Mouse (Mus musculus) heart, postnatal 10 days (tissue): ENCODE measurements around the gene Vsig10. TPM values are rescaled to one million over a fixed set of nuclear protein-coding genes. Genes with fewer than 3 reads are reported as not detected.

Experiments used
- DNase-seq, 2 experiments: peaks; one replicate each; pipeline ENCODE4 v3.0.0; 2021
- intact Hi-C: fragments of 180-260 bp; cut with DNase I; formaldehyde crosslinking; loops from one replicate; pipeline ENCODE4 v1.15.1; 2025
- total RNA-seq, 2 experiments: library from RNA; stranded (reverse); gene quantifications; 2 replicates each; pipeline ENCODE4 v1.2.3; 2021

The Vsig10 gene
- total RNA-seq, 2 experiments from 2014 or later = 12.8 to 17.4 TPM

DNA sequence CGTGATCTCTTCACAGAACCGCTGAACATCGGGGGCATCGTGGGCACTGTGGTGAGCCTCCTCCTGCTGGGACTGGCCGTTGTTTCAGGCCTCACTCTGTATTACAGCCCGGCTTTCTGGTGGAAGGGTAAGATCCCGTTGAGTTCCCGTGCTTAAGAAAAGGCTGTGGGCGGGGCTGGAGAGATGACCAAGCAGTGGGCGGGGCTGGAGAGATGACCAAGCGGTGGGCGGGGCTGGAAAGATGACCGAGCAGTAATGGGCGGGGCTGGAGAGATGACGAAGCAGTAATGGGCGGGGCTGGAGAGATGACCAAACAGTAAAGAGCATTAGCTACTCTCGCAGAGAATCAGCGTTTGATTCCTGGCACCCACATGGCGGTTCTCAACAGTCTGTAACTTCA, 29.4 kb downstream of the Vsig10 start:
- DNase-seq = peak in 1 of 2 experiments; percentile 53
- intact Hi-C loops = no loop called here

DNA sequence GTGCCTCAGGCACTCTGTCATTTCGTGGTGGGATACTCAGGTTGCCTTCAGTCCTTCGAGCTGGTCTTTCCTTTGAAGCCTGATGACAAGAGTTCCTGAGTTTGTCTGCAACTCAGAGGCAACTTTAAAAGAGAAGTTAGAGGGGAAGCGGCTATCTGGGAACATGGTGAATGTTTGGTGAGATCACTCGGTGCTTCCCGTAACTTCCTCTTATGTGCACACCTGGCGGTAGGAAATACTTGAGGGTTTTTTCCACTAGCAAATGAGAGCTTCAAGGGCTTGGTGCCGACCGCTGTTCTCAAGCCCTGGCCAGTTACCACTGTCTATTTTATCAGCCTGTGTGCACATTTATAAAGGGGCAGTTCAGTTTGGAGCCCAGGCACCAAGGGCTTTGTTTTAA, 35.2 kb downstream of the Vsig10 start:
- intact Hi-C loops = no loop called here
- no peak for DNase-seq

- peak in 1 of 2 experiments; percentile 32 for DNase-seq
- intact Hi-C loops = loop anchor here (5.0 kb wide), 1 partner anchor 238 kb away; the partner anchor contains the start of gene Suds3
Observed at GRCm38 (mm10) chr5:117355648-117356303, 36.9 kb downstream of the Vsig10 start.

DNA sequence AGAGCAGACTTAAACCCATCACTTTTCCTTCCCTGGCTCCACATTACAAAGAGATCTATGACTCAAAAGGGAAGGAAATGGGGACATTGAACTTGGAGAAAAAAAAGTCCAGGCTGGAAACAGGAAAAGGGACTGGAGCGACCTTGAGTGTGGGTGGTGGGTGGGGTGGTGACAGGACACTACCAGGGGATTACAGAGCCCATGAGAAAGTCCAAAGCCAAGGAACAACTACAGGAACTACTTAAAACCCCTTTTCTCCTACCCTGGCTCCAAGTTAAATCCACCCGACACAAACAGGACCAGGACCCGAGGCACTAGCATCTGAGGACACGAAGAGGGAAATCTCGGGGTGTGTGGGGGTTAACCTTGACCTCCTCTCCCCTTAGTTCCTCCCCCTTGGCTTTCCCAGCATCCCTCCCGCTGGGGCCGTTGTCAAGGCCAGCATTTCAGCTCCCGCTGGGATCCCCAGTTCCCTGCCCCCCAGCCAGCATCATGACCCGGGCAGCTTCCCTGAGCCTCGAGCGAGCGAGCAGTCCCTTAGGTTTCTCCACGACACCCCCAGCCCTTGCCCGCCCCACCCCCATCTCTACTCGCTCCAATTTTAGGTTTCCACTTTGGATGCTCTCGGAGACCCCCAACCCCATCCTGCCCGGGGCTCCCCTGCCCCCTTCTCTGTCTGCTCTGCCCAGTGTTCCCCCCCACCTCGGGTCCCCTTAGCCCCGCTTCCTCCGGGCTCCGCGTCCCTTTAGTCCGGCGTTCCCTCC, 37.7 kb downstream of the Vsig10 start:
- DNase-seq = peak; percentile 75 to 85
- intact Hi-C loops = loop anchor here (5.0 kb wide), 1 partner anchor 239 kb away; the partner anchor contains the start of gene Suds3

- DNase-seq = peak; percentile 86 to 89
- intact Hi-C loops = loop anchor here (5.0 kb wide), 1 partner anchor 240 kb away; the partner anchor contains the start of gene Suds3
Observed at GRCm38 (mm10) chr5:117357129-117357477, 38.2 kb downstream of the Vsig10 start, which contains the start of gene Wsb2. Gene Wsb2 (plus strand): TSS chr5:117357304.

DNA sequence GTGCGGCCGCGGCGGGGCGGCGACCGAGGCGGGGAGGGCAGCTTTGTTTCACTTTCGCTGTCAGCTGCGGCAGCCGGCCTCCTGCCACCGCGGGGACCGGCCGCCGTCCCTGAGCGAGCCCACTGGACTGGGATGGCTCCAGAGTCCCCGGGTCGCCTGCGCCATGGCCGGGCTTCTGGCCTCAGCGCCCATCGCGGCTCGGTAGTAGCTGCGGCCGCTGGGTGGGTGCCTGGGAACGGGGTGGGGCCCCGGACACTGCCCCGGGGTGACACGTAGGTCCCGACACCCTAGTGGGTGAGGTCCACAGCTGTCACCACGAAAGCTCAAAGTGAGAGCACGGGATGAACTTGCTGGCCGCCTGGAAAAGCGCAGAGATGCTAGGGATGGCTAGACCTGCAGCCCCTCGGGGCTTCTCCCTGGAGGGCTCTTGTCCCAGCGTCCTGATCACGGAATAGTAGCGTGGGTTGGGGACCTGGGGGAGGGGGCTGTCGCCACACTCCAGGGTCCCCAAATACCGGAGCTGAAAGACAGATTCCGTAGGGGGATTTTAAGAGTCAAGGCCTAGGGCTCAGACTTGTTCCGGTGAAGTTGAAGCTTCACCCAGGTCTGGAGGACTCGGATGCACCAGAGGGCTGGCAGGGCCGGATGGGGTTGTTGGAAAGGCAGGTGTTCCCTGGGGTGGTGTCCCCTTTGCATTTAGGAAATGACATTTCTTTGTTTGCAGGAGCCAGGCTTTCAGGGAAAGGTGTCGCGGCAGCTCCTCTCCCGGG, 38.8 kb downstream of the Vsig10 start:
- peak; percentile 65 to 69 for DNase-seq
- intact Hi-C loops = loop anchor here (1.0 to 5.0 kb wide), 2 partner anchors 38 to 240 kb away; partner anchors contain the start of genes Suds3 and Vsig10

GRCm38 (mm10) chr5:117358248-117358630, 39.4 kb downstream of the Vsig10 start:
- DNase-seq = no peak
- intact Hi-C loops = loop anchor here (1.0 to 5.0 kb wide), 2 partner anchors 39 to 241 kb away; partner anchors contain the start of genes Suds3 and Vsig10

GRCm38 (mm10) chr5:117358725-117359124, 39.8 kb downstream of the Vsig10 start:
- DNase-seq = peak; percentile 67 to 87
- intact Hi-C loops = loop anchor here (1.0 to 5.0 kb wide), 2 partner anchors 39 to 241 kb away; partner anchors contain the start of genes Suds3 and Vsig10

DNA sequence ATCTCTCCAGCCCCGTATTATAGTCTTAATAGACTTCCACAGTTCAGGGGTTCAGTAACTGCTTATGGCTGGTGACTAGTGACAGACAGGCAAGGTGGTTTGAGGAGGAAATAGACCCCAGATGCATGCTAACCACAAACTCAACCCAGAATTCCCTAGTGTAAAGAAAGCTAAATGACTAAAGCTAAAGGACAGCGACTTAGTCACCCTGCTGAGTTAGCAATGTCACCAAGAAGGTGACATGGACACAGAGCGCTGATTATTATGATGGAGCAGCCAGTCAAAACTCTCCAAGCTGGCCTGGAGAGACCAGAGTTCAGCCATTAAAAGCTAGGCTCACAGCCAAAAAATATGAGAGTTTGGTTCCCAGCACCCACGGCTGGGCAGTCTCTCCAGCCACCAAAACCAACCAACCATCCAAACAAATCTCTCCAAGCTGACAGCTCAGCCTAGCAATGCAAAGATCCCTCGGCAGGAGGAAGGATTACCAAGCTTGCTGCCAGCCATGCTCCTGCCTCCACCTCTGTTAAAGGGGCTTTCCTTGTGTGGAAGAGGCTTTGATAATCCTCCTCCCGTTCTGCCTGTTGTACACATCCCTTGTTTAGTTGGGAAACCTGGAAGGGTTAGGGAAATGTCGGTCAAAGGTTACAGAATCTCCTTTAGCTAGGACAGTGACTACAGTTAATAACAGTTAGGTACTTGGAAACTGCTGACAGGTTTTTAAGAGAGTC, 40.8 kb downstream of the Vsig10 start:
- intact Hi-C loops = loop anchor here (2.0 to 5.0 kb wide), 2 partner anchors 29 to 242 kb away; partner anchors contain the start of genes Rfc5 and Suds3
- DNase-seq = peak in 1 of 2 experiments; percentile 35

- DNase-seq = no peak
- intact Hi-C loops = loop anchor here (2.0 kb wide), 1 partner anchor 29 kb away; the partner anchor contains the start of gene Rfc5
Observed at GRCm38 (mm10) chr5:117360228-117360515, 41.3 kb downstream of the Vsig10 start.

DNA sequence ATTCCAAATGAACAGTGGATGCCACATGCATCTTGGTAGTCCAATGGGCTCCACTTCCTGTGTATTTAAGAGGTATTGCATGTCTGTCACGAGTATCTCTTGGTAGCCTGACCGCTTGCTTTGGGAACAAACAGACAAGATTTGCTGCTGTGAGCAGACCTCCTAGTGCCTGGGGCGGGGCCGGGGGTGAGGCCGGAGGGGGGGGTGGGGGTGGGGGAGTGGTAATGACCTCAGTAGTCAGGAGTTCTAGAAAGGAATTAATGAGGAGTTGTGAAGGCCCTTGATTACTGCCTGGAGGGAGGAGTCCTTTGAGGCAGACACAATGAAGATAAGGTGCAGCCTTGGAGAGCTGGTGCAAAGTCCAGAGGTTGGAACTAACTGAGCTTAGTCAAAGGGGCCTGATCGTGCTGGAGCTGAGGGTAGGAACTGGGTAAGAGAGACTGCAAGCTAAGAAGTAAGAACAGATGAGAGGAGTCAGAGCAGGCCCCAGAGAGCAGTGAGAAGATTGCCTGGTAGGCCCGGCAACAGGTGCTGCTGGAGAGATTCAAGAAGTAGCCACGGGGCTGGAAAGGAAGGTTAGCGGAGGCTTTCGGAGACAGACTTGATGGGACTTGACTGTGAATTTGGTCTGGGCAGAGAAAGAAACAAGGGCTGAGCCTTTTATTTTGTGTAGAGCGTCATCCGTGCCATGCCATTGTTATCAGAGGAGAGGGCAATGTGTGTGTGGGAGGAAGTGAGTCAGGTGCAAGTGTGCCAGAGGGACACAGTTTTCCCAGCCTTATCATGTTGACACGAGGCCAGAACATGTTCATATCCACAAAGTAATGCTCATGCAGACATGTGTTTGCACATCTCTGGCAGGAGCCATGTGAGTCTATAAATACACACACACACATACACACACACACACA, 42.0 kb downstream of the Vsig10 start:
- peak; percentile 45 to 46 for DNase-seq
- intact Hi-C loops = loop anchor here (2.0 kb wide), 1 partner anchor 28 kb away; the partner anchor contains the start of gene Rfc5

GRCm38 (mm10) chr5:117361590-117361989, 42.7 kb downstream of the Vsig10 start:
- no peak for DNase-seq
- intact Hi-C loops = loop anchor here (2.0 kb wide), 1 partner anchor 27 kb away; the partner anchor contains the start of gene Rfc5

GRCm38 (mm10) chr5:117363066-117363782, 44.3 kb downstream of the Vsig10 start:
- intact Hi-C loops = no loop called here
- peak; percentile 38 to 44 for DNase-seq

DNA sequence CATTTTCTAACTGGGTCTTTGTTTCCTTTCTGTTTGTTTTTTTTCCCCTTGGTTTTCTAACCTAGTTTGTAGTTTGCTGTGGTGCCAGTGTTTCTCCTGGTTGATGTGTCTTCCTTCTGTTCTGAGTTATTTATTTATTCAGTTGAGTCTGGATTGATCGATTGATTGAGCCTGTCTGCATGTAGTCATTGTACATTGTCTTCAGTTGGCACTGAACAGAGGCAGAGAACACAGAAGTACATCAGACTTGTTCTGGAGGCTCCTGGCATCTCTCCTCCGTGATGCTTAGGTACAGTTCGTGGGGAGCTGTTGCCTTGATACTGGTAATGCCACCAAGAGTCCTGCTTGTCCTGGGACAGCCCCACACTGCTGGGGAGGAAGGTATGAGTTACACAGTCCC, 45.9 kb downstream of the Vsig10 start:
- intact Hi-C loops = no loop called here
- no peak for DNase-seq

DNA sequence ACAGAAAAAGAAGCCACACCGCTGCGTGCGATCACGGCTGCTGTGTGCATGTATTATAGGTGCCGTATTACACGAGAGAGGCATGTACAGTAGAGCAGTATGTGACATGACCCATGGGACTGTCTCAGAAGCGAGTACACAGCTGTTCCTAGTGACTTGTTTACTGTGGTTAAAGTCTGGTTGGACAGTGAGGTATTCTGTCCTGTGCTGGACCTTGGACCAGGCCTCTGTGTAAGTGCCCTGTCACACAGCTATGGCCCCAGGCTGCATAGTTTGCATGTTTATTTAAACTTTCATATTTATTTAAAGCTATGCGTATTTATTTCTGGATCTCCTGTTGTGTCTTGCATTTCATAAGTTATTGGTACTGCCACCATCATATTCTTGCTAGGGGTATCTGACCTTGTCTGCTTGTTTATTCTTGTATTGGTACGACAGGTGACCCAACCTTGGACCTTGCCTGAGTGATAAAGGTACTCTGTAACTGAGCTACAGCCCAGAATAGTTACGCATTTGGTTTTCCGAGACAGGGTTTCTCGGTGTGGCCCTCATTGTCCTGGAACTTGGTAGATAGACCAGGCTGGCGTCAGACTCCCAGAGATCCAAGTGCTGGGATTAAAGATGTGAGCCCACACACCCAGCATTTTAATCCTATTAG, 47.1 kb downstream of the Vsig10 start:
- intact Hi-C loops = no loop called here
- DNase-seq = no peak

GRCm38 (mm10) chr5:117367206-117367605, 48.3 kb downstream of the Vsig10 start:
- DNase-seq = no peak
- intact Hi-C loops = no loop called here

- no peak for DNase-seq
- intact Hi-C loops = no loop called here
Observed at GRCm38 (mm10) chr5:117370592-117370991, 51.7 kb downstream of the Vsig10 start.

- intact Hi-C loops = no loop called here
- DNase-seq = no peak
Observed at GRCm38 (mm10) chr5:117373418-117373817, 54.5 kb downstream of the Vsig10 start.
